Mouse (Mus musculus) lung, postnatal 4 days (tissue): ENCODE results near the gene Kif17.

Source experiments
- DNase-seq, 2 experiments: peaks; one replicate each; pipeline ENCODE4 v3.0.0; 2021

The Kif17 gene

DNA sequence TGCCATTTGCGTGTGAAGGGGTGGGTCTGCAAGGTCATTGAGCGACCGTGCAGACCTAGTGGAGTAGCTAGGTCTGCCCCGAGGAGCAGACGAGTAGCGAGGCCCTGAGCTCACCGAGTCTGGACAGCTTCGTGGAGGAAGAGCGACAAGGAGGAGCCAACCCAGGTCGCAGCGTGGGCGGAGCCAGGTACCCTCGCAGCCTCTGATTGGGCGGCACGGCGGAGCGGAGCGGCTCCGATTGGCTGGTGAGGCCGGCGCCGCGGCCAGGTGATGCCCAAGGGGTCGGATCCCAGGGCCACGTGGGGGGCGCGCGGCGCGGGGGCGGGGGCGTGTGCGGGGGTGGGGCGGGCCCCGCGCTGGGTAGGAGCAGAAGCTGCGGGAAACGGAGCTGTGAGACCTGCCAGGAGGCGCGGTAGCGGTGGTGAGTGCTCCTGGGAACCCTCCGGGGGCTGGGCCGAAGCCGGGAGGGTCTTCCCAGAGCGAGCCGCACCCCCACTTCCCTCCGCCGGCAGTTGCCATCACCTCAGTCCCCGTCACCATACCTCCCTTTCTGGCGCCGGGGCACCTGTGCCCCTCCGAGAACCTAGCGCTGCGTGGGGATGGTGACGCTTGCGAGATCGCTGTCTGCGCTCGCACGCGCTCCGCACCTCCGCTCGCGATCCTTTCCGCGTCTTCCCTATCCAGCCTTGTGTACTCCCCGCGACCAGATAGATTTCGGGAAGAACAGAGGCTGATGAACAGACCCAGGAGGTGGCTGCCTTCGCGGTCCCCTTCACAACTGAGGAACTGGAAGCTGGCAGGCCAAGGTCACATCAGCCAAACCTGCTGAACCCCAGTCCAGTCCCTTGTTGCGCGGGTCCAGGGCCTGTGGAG is at the start of gene Kif17, which contains the start of gene Sh2d5:
Gene Kif17 (plus strand): TSS at position 348 of the 873 bp plus-strand sequence.
Gene Sh2d5 (plus strand): TSS at position 316 of the 873 bp plus-strand sequence.
- DNase-seq = peak; percentile 71 to 77

DNA sequence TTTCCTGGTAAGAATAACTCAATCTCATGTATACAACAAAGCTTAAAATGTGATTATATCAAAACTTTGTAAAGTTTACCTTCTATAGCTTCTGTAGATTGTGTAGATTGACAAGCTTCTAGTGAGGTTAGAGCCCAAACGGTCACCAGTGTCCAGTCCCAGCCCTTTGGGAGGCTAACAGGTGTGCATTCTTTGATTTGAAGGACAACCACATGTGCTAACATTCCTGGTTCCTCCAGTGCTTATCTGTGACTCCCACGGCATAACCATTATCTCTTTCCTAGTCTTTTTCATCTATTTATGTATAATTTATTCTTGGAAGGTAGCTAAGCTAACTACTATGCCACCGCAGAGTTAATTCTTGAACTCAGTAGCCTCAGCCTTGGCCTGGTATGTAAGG is 49.5 kb upstream of the Kif17 start:
- DNase-seq = no peak

DNA sequence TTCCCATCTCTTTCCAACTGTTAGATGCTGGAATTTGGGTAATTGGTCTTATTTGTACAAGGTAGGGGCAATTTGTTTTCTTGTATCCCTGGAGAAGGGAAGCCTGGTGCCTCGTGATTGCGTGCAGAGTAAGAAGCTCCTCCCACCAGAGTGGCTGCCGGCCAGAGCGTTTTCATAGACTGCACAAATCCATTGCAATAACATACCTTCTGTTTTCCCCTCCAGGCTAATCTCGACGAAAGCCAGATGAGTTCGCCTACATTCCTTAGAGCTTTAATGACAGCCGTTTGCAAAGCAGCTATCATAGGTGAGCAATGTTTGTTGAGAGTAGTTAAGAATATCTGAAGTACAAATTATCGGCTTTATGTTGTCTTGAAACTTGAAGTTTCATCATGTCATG is 48.5 kb upstream of the Kif17 start:
- no peak for DNase-seq

DNA sequence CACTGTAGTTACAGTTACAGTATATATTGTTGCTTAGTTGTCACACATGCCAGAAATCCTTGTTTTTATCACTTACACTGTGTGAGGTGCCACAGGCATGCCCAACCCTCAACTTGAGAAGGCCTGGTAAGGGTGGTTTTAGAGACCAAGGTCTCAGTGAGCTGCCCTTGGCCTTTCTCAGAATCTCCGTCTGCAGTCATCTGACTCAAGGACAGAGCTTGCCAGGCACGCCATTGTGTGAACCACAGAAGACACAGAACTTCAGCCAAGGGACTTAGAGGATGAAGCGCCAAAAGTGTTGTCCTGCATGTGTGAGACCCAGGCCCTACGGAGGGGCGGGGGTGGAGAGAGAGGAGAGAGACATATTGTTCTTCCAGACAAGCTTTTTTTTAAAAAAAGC is 40.1 kb upstream of the Kif17 start:
- no peak for DNase-seq

DNA sequence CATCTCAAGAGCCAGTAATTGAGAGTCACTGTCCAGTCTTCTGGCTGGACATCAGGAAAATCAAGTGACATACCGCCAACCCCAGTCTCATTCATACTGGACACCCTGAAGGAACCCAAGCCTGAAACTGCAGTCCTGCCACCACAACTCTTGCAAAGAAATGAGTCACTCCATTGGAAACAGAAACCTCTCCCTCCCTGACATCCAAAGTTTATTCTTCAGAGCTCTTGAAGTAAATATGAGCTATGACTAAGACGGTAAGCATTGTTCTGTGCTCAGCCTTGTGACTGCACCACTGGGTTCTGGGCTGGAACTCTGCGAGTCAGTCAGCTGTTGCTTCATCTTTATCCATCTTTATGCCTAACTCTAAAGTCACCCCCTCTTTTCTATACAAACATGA is 36.4 kb upstream of the Kif17 start:
- peak; percentile 17 to 29 for DNase-seq

DNA sequence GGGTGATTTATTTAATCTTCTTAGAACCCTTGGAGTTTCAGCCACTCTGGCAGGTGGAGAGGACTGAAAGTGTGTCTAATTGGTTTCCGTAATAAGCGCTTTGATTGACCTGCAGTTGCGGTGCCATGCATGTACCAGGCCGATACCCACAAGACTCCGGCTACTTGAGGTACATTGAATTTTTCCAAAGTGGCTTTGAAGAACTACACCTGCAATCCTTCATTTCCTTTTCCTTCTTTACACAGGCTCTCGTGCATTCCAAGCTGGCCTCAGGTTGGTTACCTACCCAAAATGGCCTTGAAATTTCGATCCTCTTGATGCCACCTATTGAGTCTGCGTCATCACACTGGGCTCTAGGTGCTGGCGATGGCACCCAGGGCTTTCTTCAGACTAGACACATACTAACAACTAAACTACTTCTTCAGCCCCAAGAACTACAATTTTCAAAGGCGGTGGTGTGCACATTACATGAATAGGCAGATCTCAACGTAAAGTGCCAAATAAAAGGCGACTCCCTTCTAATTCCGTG is 34.5 kb upstream of the Kif17 start:
- peak; percentile 29 to 39 for DNase-seq

DNA sequence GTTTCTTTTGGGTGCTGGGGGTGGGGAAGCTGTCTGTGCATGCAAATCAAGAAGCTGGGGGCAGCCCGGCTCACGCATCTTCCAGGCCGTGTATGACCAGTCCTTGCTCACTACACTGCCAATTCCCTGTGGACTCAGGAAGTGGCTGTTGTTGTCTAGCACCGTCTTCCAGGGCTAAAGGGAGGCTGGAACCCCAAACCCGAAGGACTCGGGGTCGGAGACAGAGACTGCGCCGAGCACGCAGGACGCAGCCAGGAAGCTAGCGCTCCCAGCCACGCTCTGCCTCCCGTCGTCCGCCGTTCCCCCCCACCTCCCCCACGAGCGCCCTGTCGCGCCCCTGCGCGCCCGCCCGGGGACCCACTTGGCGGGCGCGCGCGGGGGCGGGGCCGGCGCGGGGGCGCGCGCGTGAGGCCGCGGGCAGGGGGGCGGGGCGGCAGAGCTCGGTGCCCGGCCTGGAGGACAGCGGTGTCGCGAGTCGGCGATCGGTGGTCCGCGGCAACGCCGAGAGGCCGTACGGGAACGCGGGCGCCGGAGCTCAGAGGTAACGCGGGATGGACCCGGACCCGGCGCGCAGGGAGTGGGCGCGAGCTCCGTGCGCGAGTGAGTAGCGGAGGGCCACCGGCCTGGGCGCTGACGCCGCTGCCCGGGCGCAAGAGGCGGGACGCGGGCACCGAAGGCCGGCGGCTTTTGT is 33.9 kb upstream of the Kif17 start, which contains the start of gene Hp1bp3:
Gene Hp1bp3 (plus strand): TSS at position 97 of the 691 bp plus-strand sequence.
- peak; percentile 79 to 91 for DNase-seq

DNA sequence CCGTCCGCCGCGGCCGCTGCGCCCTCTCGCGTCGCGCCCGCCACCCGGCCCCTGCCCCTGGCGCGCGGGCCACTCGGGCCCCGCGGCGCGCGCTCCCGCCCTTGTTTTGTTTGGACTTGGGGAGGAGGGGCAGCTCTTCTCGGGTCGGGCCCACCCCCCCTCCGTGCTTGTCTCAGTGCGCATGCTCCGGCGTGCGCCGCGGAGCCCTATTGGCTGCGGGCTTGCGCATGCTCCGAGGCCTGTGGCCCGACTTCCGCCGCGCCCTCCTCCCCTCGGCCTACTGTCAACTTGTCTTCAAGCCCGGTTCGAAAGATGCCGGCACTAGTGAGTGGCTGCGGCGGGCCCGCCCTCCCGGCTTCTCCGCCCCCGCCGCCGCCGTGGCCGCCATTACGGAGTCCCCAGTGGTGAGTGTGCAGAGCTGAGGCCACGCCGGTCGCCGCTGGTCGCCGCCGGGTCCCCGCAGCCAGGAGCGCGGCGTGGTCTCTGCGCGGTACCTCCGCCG is 33.3 kb upstream of the Kif17 start:
- peak; percentile 99 for DNase-seq

DNA sequence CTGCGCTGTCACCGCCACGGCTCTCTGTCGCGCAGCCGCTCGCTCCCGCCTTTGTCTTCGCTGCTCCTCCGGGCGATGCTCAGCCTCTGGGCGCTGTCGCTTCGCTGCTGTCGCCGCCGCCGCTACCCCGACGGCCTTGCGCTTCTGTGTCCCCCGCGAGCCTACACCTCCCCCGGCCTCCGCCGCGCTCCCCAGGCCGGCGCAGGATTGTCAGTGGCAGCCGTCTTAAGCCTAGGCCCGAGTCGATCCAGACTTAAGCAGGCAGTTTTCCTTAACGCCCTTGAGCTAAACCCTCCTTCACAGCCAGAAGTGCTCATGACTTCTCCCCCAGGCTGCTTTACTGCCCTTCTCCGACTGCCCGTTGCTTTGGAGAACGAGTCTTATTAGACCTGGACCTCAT is 32.8 kb upstream of the Kif17 start:
- DNase-seq = no peak

DNA sequence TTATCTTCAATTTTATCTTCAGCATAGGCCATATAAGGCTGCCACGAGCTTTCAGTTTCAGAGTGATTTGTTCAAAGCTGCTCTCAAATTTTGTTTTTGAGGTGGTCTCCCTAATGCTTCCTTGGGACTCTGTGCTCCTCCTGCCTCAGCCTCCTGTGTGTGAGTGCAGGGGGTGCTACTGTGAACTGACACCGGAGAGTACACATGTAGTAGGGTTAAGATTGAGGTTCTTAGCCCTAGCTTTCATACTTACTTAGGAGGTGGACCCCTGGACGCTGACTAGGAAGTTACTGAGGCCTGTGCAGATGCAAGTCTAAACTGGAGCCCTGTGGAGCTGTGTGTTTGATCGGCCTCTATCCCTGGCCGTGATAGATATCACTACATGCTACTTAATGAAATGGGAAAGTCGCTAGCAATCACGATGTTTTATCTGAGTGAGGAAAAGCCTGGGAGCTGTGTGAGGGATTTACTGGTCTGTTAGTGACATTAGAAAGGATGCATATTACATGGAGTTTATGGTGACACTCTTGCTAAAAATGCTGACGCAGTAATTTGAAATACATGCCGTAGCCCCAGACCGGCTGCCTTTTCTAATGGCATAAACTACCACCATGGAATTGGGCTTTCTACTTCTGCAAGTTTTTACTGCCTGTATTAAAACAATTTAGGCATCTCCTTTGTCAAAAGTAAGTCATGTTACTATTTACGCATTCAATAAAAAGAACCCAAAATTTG is 32.1 kb upstream of the Kif17 start:
- no peak for DNase-seq

DNA sequence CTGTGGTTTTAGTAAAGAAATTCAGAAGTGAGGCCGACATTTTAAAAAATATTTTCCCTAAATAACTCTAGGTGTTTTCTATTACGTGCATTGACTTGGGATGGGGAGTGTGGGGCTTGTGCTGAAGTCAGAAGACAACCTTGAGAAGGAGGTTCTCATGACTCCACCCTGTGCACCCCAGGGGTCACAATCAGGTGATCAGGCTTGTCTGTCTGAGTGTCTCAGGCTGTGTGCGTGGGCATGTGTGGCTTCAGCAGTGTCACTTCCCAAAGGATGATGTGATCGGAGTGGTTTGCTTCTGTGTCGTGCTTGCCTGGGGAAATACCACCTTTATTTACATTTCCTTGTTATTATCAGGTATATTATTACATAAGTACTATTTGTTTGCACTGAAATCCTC is 30.9 kb upstream of the Kif17 start:
- DNase-seq = no peak

DNA sequence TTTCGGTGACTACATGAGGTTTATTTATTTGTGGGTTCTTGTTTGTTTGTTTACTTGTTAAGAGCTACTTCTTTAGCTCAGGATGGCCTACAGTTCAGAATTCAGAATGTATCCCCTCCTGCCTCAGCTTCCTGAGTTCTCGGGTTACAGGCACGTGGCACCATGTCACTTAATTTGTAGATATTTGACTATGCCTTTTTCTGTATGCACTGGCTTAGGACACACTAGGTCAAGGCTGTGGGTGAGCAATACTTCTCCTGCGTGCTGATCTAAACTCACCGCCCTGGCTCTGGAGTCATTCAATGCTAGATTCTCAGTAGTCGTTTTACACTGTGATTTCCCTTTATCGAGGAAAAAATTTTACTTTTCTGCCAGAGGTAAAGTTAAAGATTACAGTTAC is 29.5 kb upstream of the Kif17 start:
- DNase-seq = no peak

DNA sequence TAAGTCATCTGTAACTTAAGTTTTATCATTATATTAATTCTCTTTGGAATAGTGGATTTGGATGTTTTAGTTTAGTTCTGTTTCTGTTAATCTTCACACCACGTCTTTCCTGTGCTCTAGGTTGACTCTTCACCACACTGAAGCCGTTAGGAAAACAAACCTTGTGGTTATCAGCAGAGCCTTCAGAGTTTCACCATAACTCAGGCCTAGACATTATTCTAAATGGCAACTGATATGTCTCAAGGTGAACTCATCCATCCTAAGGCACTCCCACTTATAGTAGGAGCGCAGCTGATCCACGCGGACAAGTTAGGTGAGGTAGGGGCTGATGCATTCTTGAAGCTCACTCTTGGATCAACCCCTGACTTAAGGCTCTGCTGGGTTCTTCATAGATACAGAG is 28.8 kb upstream of the Kif17 start:
- DNase-seq = no peak

DNA sequence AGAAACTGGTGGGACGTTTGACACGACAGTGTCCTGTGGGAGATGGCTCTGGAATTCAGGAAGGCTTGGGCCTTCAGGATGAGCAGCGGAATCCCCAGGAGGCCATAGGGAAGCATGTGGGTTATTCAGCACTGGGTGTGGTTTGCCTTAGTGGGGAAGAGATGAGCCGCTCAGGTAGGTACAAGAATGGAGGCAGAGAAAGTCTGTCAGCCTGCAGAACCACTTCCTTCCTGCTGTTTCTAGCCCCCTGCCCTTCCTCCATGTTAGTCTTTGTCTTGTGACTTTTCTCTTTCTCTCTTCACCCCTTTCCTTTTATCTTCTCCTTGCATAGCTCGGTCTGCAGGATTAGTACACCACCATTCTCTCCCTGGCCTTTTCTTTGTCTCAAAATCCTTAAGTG is 27.8 kb upstream of the Kif17 start:
- DNase-seq = no peak

DNA sequence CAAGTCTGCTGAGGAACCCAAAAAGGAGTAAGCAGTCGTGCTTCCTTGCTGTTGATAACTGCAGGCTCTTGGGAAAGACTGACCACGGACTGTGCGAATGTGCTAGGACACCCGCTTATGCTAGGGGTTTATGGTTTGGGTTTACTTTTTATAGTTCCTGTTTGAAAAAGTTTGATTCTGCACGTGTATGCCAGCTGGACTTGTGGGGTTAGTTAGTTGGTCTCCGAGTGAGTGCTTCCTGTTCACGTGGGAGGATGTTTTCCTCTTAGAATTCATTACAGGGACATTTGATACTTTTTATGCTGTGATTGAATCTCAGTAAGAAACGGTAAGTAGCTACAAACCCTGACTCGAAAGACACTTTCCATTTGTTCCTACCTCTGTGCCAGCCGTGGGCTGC is 26.6 kb upstream of the Kif17 start:
- DNase-seq = no peak

DNA sequence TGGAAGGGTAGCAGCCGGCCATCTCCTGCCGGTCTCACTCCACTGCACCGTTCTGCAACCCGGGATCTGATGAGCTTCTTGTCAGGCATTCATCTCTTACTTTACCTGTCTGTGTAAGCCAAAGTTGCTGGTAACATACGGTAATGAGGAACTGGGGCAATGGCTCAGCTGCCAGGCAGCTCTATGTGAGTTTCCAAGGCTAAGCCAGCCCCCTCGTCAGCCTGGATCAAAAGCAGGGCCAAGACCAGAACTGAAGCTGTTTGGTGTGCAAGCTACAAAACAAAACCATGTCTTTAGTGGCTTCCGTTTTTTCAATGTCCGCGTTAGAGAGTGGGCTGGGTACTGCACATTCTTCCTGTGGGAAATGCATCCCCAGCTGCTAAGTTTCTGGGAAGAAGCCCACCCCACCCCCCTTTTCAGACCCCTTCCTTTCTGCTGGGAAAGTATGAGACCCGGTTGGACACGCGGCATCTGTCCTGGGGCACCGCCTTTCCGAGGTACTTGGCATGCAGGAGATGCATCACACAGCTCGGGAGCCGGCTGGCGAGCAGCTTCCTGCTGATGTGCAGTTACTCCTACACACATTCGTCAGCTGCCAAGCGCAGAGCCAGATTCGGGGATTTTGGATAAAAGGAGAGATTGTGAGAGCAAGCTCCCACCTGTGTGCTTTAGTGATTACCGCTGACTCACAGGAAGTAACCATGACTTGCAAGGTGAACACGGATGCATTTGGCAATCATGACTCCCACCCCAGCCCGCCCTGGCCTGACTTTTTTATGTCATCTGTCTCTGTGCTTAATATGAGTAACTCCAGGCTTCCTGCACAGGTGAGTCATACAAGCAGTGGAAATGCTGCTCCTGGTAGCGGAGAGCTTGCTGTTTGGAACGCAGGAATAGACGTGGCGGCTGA is 3.2 kb upstream of the Kif17 start:
- DNase-seq = no peak

DNA sequence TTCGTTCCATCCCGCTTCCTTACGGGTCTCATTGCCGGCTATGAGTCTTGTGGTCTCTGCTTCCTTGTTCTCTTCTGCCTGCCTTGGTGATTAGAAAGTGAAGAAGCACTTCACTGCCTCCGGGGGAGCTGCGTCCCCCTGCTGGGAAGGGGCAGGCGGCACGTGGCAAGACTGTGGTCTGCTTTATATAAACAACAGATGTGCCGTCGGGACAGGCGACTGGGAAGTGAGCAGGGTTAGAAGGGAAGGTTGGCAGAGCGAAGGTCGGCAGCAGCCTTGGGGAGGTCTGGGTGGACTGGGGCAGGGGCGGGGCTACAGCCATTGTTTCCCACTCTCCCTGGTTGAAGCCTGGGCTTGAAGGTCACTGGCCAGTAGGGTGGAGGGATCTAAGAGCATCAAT is 1.6 kb downstream of the Kif17 start:
- DNase-seq = peak in 1 of 2 experiments; percentile 13

DNA sequence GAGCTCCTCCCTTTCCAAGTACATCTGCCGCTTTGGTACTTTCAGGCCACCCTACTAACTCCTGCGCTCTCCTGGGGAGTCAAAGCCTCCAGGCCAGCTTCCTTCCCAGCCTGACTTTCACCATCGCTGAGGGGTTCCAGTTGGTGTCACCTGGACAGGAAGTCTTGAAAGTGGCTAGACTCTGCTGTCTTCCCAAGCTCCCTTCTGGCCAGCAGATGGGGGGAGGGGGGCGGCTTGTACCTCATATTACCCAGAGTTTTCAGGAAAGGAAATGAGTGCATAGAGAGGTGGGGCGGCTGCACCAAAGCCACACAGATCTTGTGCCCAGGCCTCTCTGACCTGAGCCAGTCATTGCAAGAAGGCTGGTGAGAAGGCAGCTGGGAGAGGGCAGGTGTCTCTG is 2.0 kb downstream of the Kif17 start:
- no peak for DNase-seq

DNA sequence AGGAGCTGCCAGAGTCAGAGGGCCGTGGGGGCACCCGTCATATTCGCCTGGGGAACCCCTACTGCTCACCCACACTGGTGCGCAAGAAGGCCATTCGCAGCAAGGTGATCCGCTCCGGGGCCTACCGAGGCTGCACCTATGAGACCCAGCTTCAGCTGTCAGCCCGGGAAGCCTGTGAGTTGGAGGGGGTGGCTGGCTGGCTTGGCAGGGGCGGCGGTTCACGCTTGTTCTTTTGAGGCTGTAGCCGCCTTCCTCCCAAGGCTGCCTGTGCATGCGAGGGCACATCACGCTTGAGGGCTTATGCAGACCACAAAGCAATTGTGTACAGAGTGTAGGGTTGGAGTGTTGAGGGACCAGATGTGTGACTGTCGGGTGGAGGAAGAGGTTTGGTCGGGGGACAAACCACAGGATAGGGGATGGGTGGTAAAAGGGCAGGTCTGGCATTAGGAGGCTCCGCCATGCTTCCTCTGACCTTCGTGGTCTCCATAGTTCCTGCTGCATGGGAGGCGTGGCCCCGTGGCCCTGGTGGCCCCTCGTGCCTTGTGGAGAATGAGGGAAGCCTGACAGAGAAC is 7.0 kb downstream of the Kif17 start:
- DNase-seq = peak in 1 of 2 experiments; percentile 23

DNA sequence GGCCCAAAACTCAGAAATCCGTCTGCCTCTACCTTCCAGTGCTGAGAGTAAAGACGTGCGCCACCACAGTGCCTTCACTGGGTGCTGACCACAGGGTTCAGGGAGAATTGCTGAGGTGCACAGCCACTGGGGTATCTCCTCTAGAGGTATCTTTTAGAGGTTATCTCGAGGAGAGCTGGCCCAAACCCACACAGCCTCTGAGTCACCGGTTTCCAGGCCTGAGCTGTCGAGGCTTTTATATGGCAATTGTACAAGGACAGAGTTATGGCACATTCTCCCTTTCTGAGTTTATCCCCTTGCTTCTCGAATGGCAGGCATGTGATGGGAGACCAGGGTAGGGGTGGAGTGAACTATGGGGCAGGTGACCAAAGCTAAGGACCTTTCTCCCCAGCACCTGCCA is 8.4 kb downstream of the Kif17 start:
- DNase-seq = no peak

DNA sequence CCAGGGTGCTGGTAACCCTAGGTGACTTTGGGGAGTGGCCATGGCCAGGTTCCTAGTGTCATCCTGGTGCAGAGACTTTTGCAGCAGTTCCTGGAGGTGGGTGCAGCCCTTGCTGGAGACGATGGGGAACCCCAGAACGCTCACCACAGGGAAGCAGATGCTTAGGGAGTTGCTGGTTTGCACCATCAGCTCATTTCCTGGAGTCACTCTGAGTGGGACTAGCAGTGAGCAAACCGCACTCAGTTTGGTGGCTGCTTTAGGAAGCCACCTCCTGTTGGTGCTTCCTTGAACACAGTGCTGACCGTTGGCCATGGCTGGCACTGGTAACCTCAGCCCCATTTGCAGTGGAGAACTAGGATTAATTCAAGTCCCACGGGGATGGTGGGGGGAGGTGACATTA is 9.2 kb downstream of the Kif17 start:
- peak in 1 of 2 experiments; percentile 16 for DNase-seq
